Mouse (Mus musculus) megakaryocyte, adult 5-6 weeks (primary cell): ENCODE results near the gene Amhr2. TPM values are rescaled to one million over a fixed set of nuclear protein-coding genes. Genes with fewer than 3 reads are reported as not detected.
A peak's percentile ranks its signal among the peaks of the same experiment; 100 is the strongest.

Experiments used
- ATAC-seq: 2 replicates; pipeline ENCODE4 v1.8.0; 2016; ENCODE audit warnings: mild to moderate bottlenecking, inconsistent platforms; ENCODE audit not compliant: poor library complexity, severe bottlenecking
- total RNA-seq, 2 experiments: library from RNA; stranded (forward) in 1 of 2; stranded (reverse) in 1 of 2; fragments of 153-499, 151-499 nt in 1 of 2; fragments of 221-1000, 200-1000 nt in 1 of 2; gene quantifications; 2 replicates each; pipeline versions ENCODE4 v1.2.3 to v1.2.4; 2015 to 2017

Amhr2 gene
- total RNA-seq (2015) (not detected in 2 replicates), total RNA-seq (2017) (not detected in 2 replicates)

- no peak for ATAC-seq
Measured at GRCm38 (mm10) chr15:102445146-102445545, at the start of gene Amhr2. Gene Amhr2, plus strand, starts transcription at chr15:102445367.

DNA sequence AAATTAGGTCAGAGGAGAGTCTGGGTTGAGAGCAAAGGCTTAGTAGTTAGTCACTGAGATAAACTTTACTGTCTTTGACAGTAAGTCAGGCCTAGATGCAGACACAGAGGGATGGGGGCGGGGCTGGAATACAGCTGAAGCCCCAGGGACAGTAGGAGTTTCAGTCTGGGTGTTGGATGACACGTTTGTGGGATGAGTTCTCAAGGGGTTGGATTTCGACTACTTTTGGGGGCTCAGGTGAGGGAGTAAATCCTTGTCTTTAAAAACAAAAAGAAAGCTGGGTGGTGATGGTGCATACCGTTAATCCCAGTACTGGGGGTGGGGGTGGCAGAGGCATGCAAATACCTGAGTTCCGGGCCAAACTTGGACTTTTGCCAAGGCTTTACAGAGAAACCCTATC is 46.5 kb upstream of the Amhr2 start:
- no peak for ATAC-seq

DNA sequence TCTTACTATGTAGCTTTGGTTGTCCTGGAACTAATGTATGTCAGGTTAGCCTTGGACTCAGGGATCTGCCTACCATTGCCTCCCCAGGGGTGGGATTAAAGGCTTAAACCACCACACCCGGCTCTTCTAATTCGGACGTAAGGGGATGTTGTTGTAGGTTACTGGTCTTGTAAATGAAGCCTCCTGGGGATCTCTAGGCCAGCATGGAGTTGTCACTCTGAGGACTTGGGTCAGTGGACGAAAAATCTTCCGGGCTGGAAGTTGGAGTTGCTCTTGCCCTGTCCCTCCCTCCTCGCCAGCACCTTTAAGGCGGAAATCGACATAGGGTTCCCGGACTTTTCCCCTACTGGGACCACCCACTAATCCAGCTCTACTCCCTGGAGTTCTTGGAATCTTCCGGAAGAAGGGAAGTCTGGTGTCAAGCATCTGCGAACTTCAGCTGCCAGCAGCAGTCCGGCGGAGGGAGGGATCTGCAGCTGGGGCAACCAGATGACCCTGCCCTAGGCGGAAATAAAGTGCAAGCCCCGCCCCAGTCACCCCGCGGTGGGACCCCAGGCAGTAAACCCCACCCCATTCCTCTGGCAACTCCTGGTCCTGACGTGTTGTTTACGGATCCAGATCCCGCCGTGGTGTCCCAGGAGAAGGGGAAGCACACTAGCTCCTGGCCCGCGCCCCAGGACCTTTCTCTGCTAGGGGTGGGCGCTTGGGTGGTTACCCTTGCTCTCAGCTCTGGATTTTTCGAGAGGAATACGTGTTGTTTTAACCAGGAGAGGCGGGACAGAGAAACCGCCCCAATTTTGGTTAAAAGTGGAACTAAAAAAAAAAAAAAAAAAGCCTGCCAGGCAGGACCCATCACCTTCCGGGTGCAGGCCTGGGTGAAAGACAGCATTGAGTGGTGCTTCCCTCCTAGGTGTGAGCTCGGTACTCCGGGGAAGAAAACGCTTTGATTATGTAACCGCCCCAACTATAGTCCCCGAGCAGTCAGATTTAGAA is 45.6 kb upstream of the Amhr2 start:
- ATAC-seq: peak; percentile 98

DNA sequence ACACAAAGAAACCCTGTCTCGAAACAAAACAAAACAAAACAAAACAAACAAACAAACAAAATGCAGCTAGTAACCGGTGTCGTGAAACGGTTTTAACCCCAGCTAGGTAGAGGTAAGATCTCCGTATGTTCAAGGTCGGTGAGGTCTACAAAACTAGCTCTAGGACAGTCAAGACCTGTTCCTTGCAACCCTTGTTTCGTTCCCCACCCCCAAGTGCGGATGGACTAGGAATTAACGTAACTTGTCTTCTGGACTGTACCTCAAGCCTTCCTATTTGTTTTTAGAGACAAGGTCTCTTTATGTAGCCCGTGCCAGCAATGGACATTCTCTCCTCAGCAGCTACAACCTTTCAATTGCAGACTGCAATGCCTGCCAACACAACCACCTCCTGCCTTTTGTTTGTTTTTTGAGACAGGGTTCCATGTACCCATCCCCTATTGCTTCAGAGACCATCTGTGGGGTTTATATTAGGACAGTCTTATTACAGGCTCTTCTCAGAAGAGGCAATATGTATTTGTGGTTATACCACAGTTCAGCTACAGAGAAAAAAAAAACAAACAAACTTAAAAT is 44.6 kb upstream of the Amhr2 start:
- no peak for ATAC-seq

- ATAC-seq: no peak
Measured at GRCm38 (mm10) chr15:102401278-102401677, 43.9 kb upstream of the Amhr2 start.

- ATAC-seq: no peak
Measured at GRCm38 (mm10) chr15:102402210-102402609, 43.0 kb upstream of the Amhr2 start.

GRCm38 (mm10) chr15:102404608-102405488 is 40.3 kb upstream of the Amhr2 start:
- ATAC-seq: peak; percentile 53

- ATAC-seq: peak; percentile 76
Measured at GRCm38 (mm10) chr15:102405489-102406195, 39.5 kb upstream of the Amhr2 start, which contains the start of gene Sp1. Gene Sp1, plus strand, starts transcription at chr15:102406143.

- ATAC-seq: peak; percentile 31
Measured at GRCm38 (mm10) chr15:102406196-102406911, 38.8 kb upstream of the Amhr2 start.

- ATAC-seq: no peak
Measured at GRCm38 (mm10) chr15:102406912-102407580, 38.1 kb upstream of the Amhr2 start.

DNA sequence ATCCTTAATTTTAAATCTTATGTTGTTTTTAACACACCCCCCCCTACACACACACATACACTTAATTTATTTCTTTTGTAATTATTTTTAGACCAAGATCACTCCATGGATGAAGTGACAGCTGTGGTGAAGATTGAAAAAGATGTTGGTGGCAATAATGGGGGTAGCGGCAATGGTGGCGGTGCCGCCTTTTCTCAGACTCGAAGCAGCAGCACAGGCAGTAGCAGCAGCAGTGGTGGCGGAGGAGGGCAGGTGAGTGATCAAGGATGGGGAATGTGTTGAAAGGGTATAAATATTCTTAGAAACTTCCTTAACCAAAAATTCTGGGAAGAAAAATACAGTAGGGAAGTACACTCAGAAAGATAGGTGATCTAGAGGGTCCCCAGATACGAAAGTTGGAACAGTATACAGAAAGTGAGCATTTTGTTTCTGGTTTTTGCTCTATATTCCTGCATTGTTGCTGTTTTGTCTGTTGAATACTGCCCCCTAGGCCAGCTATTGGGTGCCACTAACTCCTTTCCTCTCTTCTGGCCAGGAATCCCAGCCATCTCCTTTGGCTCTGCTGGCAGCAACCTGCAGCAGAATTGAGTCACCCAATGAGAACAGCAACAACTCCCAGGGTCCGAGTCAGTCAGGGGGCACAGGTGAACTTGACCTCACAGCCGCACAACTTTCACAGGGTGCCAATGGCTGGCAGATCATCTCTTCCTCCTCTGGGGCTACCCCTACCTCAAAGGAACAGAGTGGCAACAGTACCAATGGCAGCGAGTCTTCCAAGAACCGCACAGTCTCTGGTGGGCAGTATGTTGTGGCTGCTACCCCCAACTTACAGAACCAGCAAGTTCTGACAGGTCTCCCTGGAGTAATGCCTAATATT is 37.2 kb upstream of the Amhr2 start:
- no peak for ATAC-seq

DNA sequence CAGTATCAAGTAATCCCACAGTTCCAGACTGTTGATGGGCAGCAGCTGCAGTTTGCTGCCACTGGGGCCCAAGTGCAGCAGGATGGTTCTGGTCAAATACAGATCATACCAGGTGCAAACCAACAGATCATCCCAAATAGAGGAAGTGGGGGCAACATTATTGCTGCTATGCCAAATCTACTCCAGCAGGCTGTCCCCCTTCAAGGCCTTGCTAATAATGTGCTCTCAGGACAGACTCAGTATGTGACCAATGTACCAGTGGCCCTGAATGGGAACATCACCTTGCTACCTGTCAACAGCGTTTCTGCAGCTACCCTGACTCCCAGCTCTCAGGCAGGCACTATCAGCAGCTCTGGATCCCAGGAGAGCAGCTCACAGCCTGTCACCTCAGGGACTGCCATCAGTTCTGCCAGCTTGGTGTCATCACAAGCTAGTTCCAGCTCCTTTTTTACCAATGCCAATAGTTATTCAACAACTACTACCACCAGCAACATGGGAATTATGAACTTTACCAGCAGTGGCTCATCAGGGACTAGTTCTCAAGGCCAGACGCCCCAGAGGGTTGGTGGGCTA is 36.5 kb upstream of the Amhr2 start:
- ATAC-seq: no peak

DNA sequence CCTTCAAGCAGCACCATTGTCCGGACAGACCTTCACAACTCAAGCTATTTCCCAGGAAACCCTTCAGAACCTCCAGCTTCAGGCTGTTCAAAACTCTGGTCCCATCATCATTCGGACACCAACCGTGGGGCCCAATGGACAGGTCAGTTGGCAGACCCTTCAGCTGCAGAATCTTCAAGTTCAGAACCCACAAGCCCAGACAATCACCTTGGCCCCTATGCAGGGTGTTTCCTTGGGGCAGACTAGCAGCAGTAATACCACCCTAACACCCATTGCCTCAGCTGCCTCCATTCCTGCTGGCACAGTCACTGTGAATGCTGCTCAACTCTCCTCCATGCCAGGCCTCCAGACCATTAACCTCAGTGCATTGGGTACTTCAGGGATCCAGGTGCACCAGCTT is 35.9 kb upstream of the Amhr2 start:
- ATAC-seq: no peak

GRCm38 (mm10) chr15:102411077-102411476 is 34.1 kb upstream of the Amhr2 start:
- no peak for ATAC-seq

DNA sequence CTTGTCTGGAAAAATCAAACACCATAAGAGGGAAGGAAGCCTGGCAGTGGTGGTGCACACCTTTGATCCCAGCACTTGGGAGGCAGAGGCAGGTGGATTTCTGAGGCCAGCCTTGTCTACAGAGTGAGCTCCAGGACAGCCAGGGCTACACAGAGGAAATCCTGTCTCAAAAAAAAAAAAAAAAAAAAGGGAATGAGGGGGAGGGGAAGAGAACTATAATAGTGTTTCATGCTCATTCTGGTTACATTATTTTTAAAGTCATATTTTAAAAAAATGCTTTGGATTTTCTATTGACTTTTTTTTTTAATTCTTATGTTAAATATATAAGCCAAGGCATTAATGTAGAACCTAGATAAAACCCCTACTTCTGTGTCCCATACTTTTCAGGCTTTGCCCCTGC is 31.5 kb upstream of the Amhr2 start:
- ATAC-seq: no peak

DNA sequence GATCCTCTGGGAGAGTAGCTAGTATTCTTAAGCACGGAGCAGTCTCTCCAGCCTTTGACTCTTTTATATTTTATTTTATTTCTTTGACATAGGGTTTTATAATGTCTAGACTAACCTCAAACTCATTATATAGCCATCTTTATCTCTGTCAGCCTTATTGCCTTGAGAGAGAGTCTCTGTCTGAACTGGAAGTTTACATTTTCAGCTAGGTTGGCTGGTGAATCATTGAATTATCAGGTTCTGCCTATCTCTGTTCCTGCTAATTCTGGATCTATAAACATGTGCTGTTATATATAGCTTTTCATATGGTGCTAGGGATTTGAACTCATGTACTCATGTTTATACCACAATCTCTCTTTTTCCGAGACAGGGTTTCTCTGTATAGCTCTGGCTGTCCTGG is 27.6 kb upstream of the Amhr2 start:
- no peak for ATAC-seq

GRCm38 (mm10) chr15:102420986-102421385 is 24.2 kb upstream of the Amhr2 start:
- ATAC-seq: no peak

- ATAC-seq: peak; percentile 79
Measured at GRCm38 (mm10) chr15:102421437-102421836, 23.7 kb upstream of the Amhr2 start.
